Mouse (Mus musculus): ENCODE measurements around the gene Tmem8b. TPM values are rescaled to one million over a fixed set of nuclear protein-coding genes. Genes with fewer than 3 reads are reported as not detected.

The Tmem8b gene
- total RNA-seq, 2 experiments from 2014 or later = 66.6 to 75.5 TPM

DNA sequence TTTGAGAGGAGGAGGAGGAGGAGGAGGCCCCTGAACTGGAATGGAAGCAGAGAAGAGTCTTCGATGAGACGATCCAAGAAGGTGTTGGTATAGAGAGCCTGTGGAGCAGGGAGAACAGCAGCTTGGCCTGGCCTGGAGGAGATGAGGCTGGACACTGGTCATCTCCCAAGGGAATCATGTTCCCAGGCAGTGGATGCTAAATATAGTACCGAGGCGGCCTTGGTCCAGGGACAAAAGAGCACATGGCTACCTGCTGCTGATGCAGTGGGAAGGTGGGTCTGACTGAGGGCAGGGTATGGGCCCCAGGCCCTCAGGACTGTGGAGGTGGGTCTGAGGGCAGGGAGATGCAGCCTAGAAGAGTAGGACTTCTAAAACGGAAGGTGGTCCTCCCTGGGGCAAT, 64.4 kb downstream of the Tmem8b start:
- intact Hi-C loops (cut with DNase I) = no loop called here
- no peak for DNase-seq (ENCODE audit: low spot score in 2 of 2)

DNA sequence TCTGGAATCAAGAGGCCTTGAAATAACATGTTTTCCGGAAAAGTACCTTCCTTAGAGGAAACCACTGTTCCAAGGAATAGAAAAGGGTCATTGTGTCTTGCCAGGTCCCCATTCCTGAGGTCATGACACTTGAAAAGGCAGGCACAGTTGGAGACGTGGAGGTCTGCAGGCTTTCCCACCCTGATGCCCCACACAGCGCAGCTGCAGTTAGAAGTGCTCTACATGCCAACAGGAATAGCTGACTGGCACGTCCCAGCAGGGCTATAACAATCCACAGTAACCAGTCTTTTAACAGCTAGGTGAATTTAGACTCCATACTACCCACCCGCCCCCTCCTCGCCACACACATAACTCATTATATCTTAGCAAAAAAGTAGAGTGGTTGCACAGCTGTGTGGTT, 68.4 kb downstream of the Tmem8b start:
- intact Hi-C loops (cut with DNase I) = no loop called here
- no peak for DNase-seq (ENCODE audit: low spot score in 2 of 2)

DNA sequence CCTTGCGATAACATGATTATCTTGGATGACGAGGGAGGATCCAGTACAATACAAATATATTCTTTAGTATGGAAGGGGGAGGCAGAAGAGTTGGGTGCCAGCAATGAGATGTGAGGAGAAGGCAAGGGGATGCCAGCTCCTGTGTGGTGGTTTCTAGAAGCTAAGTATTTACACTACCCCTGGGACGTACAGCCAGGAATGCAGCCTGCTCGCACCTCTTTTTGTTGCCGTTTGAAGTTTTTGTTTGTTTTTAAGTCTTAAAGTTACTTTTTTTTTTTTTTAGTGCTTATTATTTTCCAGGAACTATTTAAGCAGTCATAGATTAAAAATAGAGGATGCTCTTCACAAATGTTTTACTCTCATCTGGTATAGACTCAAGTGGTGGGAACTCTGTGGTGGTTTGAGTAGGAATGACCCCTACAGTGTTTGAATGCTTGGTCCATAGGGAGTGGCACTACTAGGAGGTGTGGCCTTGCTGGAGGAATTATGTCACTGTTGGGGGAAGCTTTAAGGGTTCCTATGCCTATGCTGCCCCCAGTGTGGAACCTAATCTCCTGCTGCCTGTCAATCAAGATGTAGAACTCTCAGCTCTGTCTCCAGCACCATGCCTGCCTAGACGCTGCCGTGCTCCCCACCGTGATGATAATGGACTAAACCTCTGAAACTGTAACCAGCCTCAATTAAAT, 70.4 kb downstream of the Tmem8b start:
- no peak for DNase-seq (ENCODE audit: low spot score in 2 of 2)
- intact Hi-C loops (cut with DNase I) = no loop called here

DNA sequence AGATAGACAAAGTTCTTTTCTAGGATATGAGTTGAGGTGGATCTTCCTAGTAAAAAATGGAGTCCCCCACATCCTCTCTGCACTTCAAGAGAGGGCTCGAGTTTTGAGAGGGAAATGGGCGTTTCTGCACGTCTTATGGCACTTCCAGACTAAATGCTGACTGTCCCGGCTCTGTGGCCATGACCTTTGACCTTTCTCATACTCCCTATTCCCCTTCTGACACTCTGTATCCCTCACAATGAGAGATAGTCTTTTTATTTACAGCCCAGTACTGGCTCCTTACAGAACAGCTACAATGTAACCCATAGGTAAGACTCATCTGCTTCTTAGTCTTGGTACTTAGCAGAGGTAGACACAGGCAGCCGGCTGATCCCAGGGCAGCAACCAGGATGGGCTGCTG, 72.8 kb downstream of the Tmem8b start:
- intact Hi-C loops (cut with DNase I) = loop anchor here (10.0 kb wide), 1 partner anchor 243 kb away; the partner anchor contains the start of gene Ccin
- DNase-seq (ENCODE audit: low spot score in 2 of 2) = no peak

Small RNA genes within 50 kb of the gene (microRNA-seq; reads per million reads assigned to microRNA genes)
- gene Gm25262 = 0 to 1.0 reads per million in 2 experiments

Other genes with a start within 250 kb of the Tmem8b start
- gene Fam166b, start 239.8 kb upstream of the Tmem8b start, total RNA-seq (2021) = under 1 TPM; 0.33 to 0.74 TPM
- 10 to 100 TPM; 63.7 to 69.4 TPM for gene Tesk1, start 227.0 kb upstream of the Tmem8b start, total RNA-seq (2021)
- under 1 TPM in 1 of 2 experiments, not detected in 1; 0.36 TPM for gene Cd72, start 214.3 kb upstream of the Tmem8b start, total RNA-seq (2021)
- gene Sit1, start 185.2 kb upstream of the Tmem8b start, total RNA-seq (2021) = not detected
- gene Ccdc107, start 176.1 kb upstream of the Tmem8b start, total RNA-seq (2021) = 10 to 100 TPM; 23.0 to 29.0 TPM
- 1 to 10 TPM; 1.4 to 2.1 TPM for gene Arhgef39, start 169.3 kb upstream of the Tmem8b start, total RNA-seq (2021)
- gene Car9, start 162.0 kb upstream of the Tmem8b start, total RNA-seq (2021) = under 1 TPM; 0.27 to 0.44 TPM
- 1 to 10 TPM; 6.0 to 7.6 TPM for gene Tpm2, start 145.2 kb upstream of the Tmem8b start, total RNA-seq (2021)
- 10 to 100 TPM; 68.9 to 69.2 TPM for gene Creb3, start 106.6 kb upstream of the Tmem8b start, total RNA-seq (2021)
- gene Tln1, start 106.3 kb upstream of the Tmem8b start, total RNA-seq (2021) = 10 to 100 TPM; 53.6 to 60.4 TPM
- 10 to 100 TPM; 47.7 to 56.3 TPM for gene Rgp1, start 90.3 kb upstream of the Tmem8b start, total RNA-seq (2021)
- 10 to 100 TPM; 67.8 to 71.5 TPM for gene Gba2, start 90.1 kb upstream of the Tmem8b start, total RNA-seq (2021)
- gene Msmp, start 84.5 kb upstream of the Tmem8b start, total RNA-seq (2021) = not detected
- 10 to 100 TPM; 38.5 to 43.3 TPM for gene Npr2, start 37.0 kb upstream of the Tmem8b start, total RNA-seq (2021)
- gene Spag8, start 15.4 kb upstream of the Tmem8b start, total RNA-seq (2021) = under 1 TPM; 0.68 to 0.75 TPM
- gene Hint2, start 12.5 kb upstream of the Tmem8b start, total RNA-seq (2021) = 10 to 100 TPM; 32.7 to 36.7 TPM
- gene Fam221b, start 174 bp downstream of the Tmem8b start, total RNA-seq (2021) = 1 to 10 TPM; 1.3 to 1.8 TPM
- not detected for gene Olfr70, start 31.8 kb downstream of the Tmem8b start, total RNA-seq (2021)
- gene Olfr71, start 41.3 kb downstream of the Tmem8b start, total RNA-seq (2021) = not detected
- under 1 TPM; 0.64 to 0.68 TPM for gene Hrct1, start 58.2 kb downstream of the Tmem8b start, total RNA-seq (2021)
- under 1 TPM; 0.48 to 0.53 TPM for gene Spaar, start 61.1 kb downstream of the Tmem8b start, total RNA-seq (2021)
- gene Olfr159, start 102.0 kb downstream of the Tmem8b start, total RNA-seq (2021) = not detected
- not detected for gene Olfr156, start 154.9 kb downstream of the Tmem8b start, total RNA-seq (2021)
- gene Olfr157, start 171.2 kb downstream of the Tmem8b start, total RNA-seq (2021) = not detected
- gene Olfr155, start 182.6 kb downstream of the Tmem8b start, total RNA-seq (2021) = not detected
- gene Reck, start 206.6 kb downstream of the Tmem8b start, total RNA-seq (2021) = 1 to 10 TPM; 5.6 to 7.3 TPM

Measured in left cerebral cortex, postnatal 14 days (tissue).